Mouse (Mus musculus) ZHBTc4 (cell line): Measurements from ENCODE around the gene Pkn1.

Source experiments
- DNase-seq: peaks from one replicate; pipeline ENCODE4 v3.0.0-alpha.2; 2011; ENCODE audit warnings: low read depth, low spot score

Gene Pkn1

DNA sequence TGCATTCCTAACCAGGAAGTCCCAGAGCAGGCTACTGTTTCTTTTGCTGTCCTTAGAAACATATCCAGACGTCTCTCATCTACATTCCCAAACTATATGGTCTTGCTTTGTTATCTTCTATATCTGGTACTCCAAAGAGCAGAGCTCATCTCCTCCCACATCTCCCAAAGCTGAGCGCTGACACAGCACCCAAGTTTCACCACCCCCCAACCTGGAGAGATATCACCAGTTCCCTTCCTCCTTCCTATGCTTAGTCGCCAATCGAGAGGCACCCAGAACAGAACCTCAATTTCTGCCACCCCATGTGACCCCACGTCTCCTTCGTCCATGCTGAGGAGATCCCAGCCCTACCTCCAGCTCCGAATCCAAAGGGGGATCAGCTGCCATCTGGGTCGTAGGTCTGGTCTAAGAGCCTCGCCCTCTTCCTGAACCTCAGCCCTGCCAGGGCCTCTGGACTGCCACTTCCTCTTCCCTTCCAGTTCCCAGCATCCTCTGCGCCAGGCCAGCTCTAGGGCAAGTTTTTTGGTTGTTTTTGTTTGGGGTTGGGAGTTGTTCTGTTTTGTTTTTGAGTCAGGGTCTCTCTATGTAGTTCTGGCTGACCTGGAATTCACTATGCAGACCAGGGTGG is 5.3 kb downstream of the Pkn1 start:
- DNase-seq: no peak

GRCm38 (mm10) chr8:83689264-83689663 is 9.7 kb downstream of the Pkn1 start:
- no peak for DNase-seq

- no peak for DNase-seq
Measured at GRCm38 (mm10) chr8:83684517-83684916, 14.5 kb downstream of the Pkn1 start.

DNA sequence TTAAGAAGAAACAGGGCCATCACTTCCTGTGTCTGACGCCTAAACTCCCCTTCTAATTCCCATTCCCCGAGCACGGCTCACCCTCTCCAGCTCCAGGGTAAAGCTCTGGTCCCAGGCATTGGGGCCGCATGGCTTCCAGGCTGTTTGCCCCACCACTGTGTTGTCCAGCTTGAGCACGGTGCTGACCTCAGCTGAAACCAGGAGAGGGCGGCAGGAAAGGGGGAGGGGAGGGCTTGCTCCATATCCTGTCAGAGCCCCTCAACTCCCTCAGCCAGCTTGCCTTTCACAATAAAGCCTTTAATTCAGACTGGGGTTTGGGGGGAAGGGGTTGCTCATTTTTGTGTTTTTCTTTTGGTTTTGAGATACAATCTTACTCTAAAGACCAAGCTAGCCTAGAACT is 17.9 kb downstream of the Pkn1 start:
- DNase-seq: no peak

- no peak for DNase-seq
Measured at GRCm38 (mm10) chr8:83680603-83681002, 18.4 kb downstream of the Pkn1 start.

DNA sequence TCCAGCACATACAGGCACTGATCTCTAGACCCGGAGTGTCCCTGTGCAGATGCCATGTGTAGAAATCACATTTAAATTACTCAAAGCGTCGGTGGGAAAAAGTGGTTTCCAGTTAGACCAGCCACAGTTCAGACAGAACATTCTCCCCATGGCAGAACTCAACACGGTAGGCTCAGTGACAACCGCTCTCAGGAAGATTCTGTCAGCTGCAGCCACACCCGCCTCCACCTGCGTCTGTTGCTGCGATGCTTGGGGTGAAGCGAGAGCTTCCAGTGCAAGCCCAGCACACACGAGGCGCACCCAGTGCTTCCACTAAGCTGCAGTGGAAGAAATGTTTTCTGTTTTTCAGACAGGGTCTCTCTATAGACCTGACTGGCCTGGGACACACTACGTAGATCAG is 19.1 kb downstream of the Pkn1 start:
- DNase-seq: no peak

DNA sequence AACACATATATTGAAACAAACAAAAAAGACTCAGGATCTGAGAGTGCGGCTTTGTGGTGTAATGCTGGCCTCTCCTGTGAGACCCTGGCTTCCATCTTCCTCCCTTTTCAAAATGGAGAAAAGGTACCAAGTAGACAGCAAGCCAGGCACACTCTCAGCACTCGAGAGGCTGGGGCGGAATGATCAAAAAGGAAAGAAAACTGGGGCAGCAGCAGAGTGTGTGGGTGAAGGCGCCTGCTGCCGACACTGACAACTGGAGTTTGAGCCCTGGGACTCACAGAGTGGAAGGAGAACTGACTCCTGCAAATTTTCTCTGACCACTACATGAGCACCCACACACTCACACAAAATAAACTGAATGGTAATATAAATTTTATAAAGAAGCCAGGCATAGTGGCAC is 24.5 kb downstream of the Pkn1 start:
- DNase-seq: no peak

- no peak for DNase-seq
Measured at GRCm38 (mm10) chr8:83672936-83673335, 26.0 kb downstream of the Pkn1 start.

- DNase-seq: no peak
Measured at GRCm38 (mm10) chr8:83669013-83669412, 30.0 kb downstream of the Pkn1 start.

DNA sequence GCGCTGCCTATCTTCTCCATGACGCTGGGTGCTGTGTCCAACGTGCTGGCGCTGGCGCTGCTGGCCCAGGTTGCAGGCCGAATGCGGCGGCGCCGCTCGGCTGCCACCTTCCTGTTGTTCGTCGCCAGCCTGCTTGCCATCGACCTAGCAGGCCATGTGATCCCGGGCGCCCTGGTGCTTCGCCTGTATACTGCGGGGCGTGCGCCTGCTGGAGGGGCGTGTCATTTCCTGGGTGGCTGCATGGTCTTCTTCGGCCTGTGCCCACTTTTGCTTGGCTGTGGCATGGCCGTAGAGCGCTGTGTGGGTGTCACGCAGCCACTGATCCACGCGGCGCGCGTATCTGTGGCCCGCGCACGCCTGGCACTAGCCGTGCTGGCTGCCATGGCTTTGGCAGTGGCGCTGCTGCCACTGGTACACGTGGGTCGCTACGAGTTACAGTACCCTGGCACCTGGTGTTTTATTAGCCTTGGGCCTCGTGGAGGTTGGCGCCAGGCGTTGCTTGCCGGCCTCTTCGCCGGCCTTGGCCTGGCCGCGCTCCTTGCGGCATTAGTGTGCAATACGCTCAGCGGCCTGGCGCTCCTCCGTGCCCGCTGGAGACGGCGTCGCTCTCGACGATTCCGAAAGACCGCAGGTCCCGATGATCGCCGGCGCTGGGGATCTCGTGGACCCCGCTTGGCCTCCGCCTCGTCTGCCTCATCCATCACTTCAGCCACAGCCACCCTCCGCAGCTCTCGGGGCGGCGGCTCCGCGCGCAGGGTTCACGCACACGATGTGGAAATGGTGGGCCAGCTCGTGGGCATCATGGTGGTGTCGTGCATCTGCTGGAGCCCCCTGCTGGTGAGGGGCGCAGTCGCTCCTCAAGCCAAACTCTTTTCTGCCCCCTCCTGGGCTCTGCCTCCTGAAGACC is 30.7 kb downstream of the Pkn1 start:
- DNase-seq: peak; percentile 87

DNA sequence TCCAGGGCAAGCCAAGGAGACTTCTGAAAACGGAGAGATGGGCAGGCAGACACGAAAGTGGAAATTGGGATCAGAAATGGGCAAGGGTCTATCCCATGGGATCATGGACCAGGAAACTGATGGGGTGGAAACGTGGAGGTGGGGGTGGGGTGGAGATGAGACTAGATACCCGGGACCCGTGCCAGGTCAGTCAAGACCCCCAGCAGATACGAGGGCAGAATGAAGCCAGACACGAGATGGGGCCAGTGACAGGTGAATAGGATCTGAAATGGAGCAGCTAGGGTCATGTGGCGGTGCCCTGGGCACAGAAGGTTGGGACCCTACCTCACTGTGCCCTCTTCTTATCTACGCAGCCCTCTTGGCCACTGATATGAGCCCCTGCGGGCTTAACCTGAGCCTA is 31.5 kb downstream of the Pkn1 start:
- DNase-seq: no peak

- DNase-seq: no peak
Measured at GRCm38 (mm10) chr8:83666866-83667234, 32.1 kb downstream of the Pkn1 start.

GRCm38 (mm10) chr8:83665969-83666865 is 32.8 kb downstream of the Pkn1 start, which contains the start of gene Ptger1:
Gene Ptger1 (plus strand): TSS chr8:83666678.
- no peak for DNase-seq

- DNase-seq: no peak
Measured at GRCm38 (mm10) chr8:83664931-83665625, 33.9 kb downstream of the Pkn1 start.

GRCm38 (mm10) chr8:83664096-83664495 is 34.9 kb downstream of the Pkn1 start:
- no peak for DNase-seq

DNA sequence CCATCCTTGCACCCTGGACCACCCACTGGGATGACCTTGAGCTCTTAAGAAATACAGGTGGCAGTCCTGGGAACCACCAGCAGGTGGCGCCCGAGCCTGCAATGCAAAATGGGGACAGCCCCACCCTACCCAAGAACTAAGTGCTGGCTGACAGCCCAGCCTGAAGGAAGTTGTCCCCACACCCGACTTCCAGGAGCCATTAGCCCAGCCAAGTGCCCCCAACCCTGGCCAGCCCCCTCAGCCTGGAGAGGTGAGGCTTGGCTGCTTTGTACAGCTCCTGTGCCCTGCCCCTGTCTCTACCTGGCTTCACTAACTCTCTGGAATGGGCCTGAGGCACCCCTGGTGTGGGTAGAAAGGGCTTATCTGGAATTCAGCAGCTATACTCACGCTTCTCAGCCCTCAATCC is 36.6 kb downstream of the Pkn1 start:
- peak; percentile 97 for DNase-seq

- DNase-seq: no peak
Measured at GRCm38 (mm10) chr8:83660995-83661680, 37.8 kb downstream of the Pkn1 start.

GRCm38 (mm10) chr8:83660545-83660944 is 38.4 kb downstream of the Pkn1 start:
- DNase-seq: no peak

DNA sequence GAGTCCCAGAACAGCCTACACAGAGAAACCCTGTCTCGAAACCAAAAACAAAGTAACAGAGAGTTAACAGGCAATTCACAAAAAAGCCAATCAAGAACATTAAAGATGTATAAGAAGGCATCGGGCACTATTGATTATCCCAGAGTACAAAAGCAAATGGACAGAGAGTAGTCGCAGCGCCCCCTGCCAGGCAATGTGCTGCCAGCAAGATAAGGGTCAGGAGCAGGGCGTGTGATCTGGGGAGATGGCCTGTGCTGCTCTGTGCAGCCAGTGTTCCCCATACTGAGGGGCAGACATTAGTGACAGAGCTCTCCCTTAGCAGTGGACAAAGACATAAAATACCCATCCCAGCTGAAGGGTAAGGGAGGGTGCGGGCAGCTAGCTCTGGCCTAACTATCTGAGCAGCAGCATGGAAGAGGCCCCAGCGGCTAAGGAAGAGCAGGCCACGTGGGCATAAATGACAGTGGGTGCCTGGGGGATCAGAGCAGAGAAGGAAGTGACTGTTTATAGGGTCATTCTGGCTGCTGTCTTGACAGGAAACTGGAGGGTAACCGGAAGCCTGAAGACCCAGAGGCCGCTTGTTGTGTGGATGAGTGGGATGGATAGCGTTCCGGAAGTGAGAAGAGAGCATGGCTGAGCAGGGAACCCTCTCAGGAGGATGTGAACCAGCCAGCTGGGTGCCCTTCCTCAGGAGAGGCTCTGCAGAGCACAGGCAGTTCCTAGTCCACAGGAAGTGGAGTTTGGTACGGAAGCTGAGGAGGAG is 42.3 kb downstream of the Pkn1 start:
- no peak for DNase-seq

GRCm38 (mm10) chr8:83656043-83656442 is 42.9 kb downstream of the Pkn1 start:
- DNase-seq: no peak
